Mouse (Mus musculus) liver, adult 2 months (tissue): ENCODE data around the gene Cnih3. TPM values are rescaled to one million over a fixed set of nuclear protein-coding genes. Genes with fewer than 3 reads are reported as not detected.
A peak's percentile ranks its signal among the peaks of the same experiment; 100 is the strongest.

Experiments
- DNase-seq: peaks from one replicate; pipeline ENCODE4 v3.0.0-alpha.2; 2011; ENCODE audit warnings: low read depth, low spot score; ENCODE audit errors: extremely low read depth
- H3K27ac ChIP-seq: fragments of 200-500 bp; replicated peaks from 2 replicates; pipeline ENCODE4 v1.5.1; 2012; ENCODE audit warnings: low read depth, mild to moderate bottlenecking, control low read depth, inconsistent platforms, low read length; ENCODE audit not compliant: insufficient read depth
- H3K27me3 ChIP-seq: fragments of 200-500 bp; 2 replicates; pipeline ENCODE4 v1.6.1; 2012; ENCODE audit warnings: mild to moderate bottlenecking, moderate library complexity, low read length, inconsistent platforms; ENCODE audit not compliant: control insufficient read depth, insufficient read depth
- H3K36me3 ChIP-seq: fragments of 200-500 bp; 2 replicates; pipeline ENCODE4 v1.6.1; 2012; ENCODE audit warnings: low read length, inconsistent platforms; ENCODE audit not compliant: control insufficient read depth, insufficient read depth
- H3K4me1 ChIP-seq: fragments of 200-500 bp; 2 replicates; pipeline ENCODE4 v1.6.1; 2011; ENCODE audit warnings: low read length; ENCODE audit not compliant: control insufficient read depth, insufficient read depth
- H3K4me3 ChIP-seq: fragments of 200-500 bp; 2 replicates; pipeline ENCODE4 v1.5.1; 2011; ENCODE audit warnings: low read depth, mild to moderate bottlenecking, control low read depth, low read length, moderate library complexity; ENCODE audit not compliant: insufficient read depth
- H3K79me2 ChIP-seq: fragments of 200-500 bp; 2 replicates; pipeline ENCODE4 v1.6.1; 2012; ENCODE audit warnings: inconsistent platforms, mild to moderate bottlenecking, low read length, moderate library complexity; ENCODE audit not compliant: control insufficient read depth, insufficient read depth
- H3K9ac ChIP-seq: fragments of 200-500 bp; 2 replicates; pipeline ENCODE4 v1.6.1; 2012; ENCODE audit warnings: low read depth, mild to moderate bottlenecking, control low read depth, inconsistent platforms, low read length
- CTCF ChIP-seq: fragments of 200-500 bp; IDR thresholded peaks from 2 replicates; pipeline ENCODE4 v1.5.1; 2011; ENCODE audit warnings: low read depth, low read length, control low read depth
- POLR2A ChIP-seq: fragments of 200-500 bp; IDR thresholded peaks from 2 replicates; pipeline ENCODE4 v1.6.1; 2011; ENCODE audit warnings: low read length, control low read depth; ENCODE audit not compliant: insufficient read depth; ENCODE audit errors: extremely low read depth
- WGBS: fragments of 180-500 bp; shearing (Covaris S2); methylation state at CpG from one replicate; pipeline ENCODE4 v1.1.7; 2018; 5-methylcytosine and 5-hydroxymethylcytosine counted together
- polyA plus RNA-seq: library from polyadenylated mRNA; depleted of rRNA; stranded (reverse); fragments of >200 nt; gene quantifications from 2 replicates; pipeline ENCODE4 v1.2.3, GENCODE M21; 2012
- total RNA-seq: library from RNA; depleted of rRNA; stranded (reverse); fragments of >200 nt; gene quantifications from 2 replicates; pipeline ENCODE4 v1.2.3, GENCODE M21; 2014

The Cnih3 gene
- total and polyA plus RNA-seq, 2 experiments, result not detected

DNA sequence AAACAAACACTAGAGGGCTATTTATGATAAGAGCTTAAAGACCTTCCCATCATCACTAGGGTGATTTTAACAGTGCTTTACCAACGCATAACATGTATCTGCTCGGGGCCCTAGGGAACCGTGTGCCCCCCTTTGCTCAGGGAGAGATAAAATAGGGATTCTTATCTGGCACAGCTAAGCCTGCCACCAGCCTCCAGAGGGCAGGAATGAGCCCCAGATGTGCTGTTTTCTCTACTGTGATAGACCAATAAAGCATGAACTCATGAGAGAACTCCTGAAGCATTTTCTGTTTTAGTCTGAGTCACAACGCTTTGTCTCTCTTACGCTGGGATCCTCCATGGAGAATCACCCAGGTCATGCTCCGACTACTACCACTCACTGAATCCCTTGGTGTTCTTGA lies 15.6 kb upstream of the Cnih3 start:
- Histone ChIP-seq H3K79me2 (no peaks in the 10 kb centered on the region), H3K36me3 (no peaks in the 10 kb centered on the region), H3K9ac (no peak overlapping the region), H3K4me3 (no peak overlapping the region), H3K4me1 (no peaks in the 10 kb centered on the region), H3K27me3 (no peaks in the 10 kb centered on the region), H3K27ac (no peak overlapping the region)
- no peak for DNase-seq
- 90% methylated on average over 6 of the region's 6 CpGs for WGBS
- TF ChIP-seq CTCF, result no peak
- no peak for TF ChIP-seq POLR2A

DNA sequence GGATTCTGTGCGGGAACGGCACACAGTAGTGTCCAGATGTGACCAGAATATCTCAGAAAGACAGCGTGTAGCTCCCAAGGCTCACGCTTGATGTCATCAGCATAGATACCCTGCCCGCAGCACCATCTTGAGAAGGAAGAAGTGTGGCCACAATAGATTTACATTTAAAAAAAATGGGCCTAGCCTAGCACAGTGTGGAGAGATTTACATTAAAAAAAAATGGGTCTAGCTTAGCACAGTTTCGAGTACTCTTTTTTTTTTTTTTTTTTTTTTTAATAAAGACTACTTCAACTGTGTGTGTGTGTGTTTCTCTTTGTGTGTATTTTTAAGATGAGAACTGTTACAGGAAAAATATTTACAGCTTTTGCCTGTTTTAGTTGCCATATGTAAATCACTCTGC lies 13.3 kb upstream of the Cnih3 start:
- WGBS, result 93% methylated on average over 6 of the region's 6 CpGs
- Histone ChIP-seq H3K4me3 (no peak overlapping the region), H3K4me1 (no peaks in the 10 kb centered on the region), H3K79me2 (no peaks in the 10 kb centered on the region), H3K9ac (no peak overlapping the region), H3K36me3 (no peaks in the 10 kb centered on the region), H3K27me3 (no peaks in the 10 kb centered on the region), H3K27ac (no peak overlapping the region)
- no peak for DNase-seq
- no peak for TF ChIP-seq CTCF
- no peak for TF ChIP-seq POLR2A

DNA sequence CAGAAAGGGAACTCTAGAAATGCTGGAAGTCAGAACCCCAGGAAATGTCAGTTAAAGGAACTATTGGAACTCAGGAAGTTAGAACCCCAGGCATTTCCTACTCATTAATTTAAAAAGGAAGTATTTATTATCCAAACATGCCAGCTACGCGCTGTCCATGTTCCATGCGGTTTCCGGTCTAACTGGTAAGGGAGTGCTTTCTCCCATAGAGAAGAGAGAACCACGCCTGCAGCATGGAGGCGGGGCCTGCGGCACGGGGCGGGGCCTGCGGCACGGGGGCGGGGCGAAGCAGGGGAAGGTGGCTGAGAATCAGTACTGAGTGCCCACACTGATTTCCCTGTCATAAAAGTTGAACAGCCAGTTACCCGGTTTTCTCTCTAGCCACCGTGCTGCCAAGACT lies 6.9 kb upstream of the Cnih3 start:
- no peak overlapping the region for H3K27ac ChIP-seq
- no peak overlapping the region for H3K4me3 ChIP-seq
- TF ChIP-seq POLR2A (no peak), CTCF (no peak)
- no peaks in the 10 kb centered on the region for H3K27me3 ChIP-seq
- no peak overlapping the region for H3K9ac ChIP-seq
- 31% methylated on average over 15 of the region's 15 CpGs for WGBS
- no peaks in the 10 kb centered on the region for H3K36me3 ChIP-seq
- H3K79me2 ChIP-seq, result no peaks in the 10 kb centered on the region
- H3K4me1 ChIP-seq, result no peaks in the 10 kb centered on the region
- DNase-seq, result peak; percentile 10

DNA sequence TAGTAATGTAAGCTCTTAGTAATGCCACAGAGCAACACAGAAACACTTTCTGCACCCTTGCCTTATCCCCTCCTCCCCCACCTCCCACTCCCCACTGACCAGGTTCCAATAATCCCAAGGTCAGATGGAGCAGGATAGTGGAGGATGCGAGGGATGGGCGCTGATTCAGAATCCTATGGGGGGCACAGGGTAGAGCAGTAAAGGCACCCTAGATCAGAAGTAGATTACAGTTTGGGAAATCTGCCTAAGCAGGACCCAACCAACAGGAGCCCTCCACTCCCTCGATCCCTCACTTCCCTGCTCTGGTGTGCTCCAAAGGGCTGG lies 423 bp upstream of the Cnih3 start:
- Histone ChIP-seq H3K79me2 (no peaks in the 10 kb centered on the region), H3K4me3 (no peak overlapping the region; the same call in 1 of the 2 replicates), H3K36me3 (no peaks in the 10 kb centered on the region), H3K27me3 (peaks cover 20% of the 10 kb centered on the region), H3K4me1 (no peaks in the 10 kb centered on the region; the same call in 1 of the 2 replicates), H3K9ac (no peak overlapping the region), H3K27ac (no peak overlapping the region)
- no peak for DNase-seq
- 6% methylated on average over 3 of the region's 3 CpGs for WGBS
- no peak for TF ChIP-seq CTCF
- no peak for TF ChIP-seq POLR2A

DNA sequence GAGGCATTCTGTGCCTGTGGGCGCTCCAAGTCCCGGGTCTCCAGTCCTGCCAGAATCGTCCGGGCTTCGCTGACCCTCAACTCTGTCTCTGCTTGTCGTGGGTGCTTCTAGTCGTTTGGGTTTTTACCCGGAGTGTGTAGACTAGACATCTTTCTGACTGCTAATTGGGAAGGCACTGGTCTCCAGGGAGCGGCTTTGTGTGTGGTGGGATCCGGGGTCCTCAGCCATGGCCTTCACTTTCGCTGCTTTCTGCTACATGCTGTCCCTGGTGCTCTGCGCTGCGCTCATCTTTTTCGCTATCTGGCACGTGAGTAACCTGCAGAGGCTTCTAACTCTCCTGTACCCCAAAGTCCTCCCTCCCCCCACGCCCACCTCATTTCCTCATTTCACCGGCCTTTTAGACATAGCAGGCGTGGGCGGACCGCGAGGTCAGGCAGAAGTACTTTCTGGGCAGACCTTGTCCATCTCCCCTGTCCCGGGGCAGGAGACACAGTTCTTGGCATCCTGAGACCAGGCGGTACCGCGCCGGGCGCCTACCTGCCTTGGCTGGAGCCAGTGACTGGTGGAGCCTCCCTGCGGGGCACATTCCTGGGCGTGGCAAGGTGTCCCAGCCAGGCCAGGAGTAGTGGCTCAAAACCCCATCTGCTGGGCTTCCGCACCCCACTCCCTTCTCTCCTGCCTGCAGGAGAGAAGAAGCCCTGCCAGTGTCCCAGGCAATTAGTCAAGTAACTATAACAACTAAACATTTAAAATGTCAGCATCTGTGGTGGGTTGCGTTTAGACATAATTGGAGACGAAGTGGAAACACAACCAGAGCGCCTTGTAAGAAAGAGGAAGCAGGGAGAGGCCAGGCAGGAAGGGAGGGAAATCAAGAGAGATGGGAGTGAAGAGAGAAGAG lies 1.0 kb downstream of the Cnih3 start:
- Histone ChIP-seq H3K9ac (no peak overlapping the region), H3K4me3 (no peak overlapping the region), H3K4me1 (no peaks in the 10 kb centered on the region; the same call in 1 of the 2 replicates), H3K36me3 (no peaks in the 10 kb centered on the region), H3K27me3 (peaks cover 20% of the 10 kb centered on the region), H3K27ac (no peak overlapping the region), H3K79me2 (no peaks in the 10 kb centered on the region)
- no peak for DNase-seq
- WGBS, result 5% methylated on average over 33 of the region's 33 CpGs
- TF ChIP-seq CTCF (no peak), POLR2A (no peak)

DNA sequence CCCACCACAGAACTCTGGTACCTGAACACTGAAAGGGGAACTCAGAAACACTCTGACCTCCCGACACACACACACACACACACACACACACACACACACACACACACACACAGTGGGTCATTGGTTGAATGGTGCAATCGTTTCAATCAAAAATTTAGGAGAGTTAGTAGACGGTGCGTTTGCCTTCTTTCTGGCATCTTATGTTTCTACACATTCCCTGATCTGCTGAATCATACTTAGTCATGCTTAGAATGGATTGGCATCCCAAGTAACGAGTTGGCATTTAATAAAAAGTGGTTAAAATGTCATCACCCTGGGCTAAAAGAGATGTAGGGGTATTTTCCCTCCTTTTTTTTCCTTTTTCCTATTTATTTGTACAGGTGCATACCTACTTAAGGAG lies 3.3 kb downstream of the Cnih3 start:
- H3K4me3 ChIP-seq, result no peak overlapping the region
- no peak overlapping the region for H3K27ac ChIP-seq
- no peaks in the 10 kb centered on the region for H3K36me3 ChIP-seq
- H3K9ac ChIP-seq, result no peak overlapping the region
- DNase-seq, result no peak
- no peak for TF ChIP-seq POLR2A
- TF ChIP-seq CTCF, result no peak
- H3K4me1 ChIP-seq, result no peaks in the 10 kb centered on the region; the same call in 1 of the 2 replicates
- H3K79me2 ChIP-seq, result no peaks in the 10 kb centered on the region
- 64% methylated on average over 5 of the region's 5 CpGs for WGBS
- peaks cover 23% of the 10 kb centered on the region for H3K27me3 ChIP-seq
